Mouse (Mus musculus) limb, embryonic 15.5 days (tissue): ENCODE measurements around the gene Glra1. TPM values are rescaled to one million over a fixed set of nuclear protein-coding genes. Genes with fewer than 3 reads are reported as not detected.
A peak's percentile ranks its signal among the peaks of the same experiment; 100 is the strongest.
"Not testable (repeated sequence)": the region's sequence is repeated elsewhere in the genome, so short reads cannot be mapped to it uniquely, and the experiment has no call there.

Source experiments
- ATAC-seq: fragments of 200-750 bp; cut with Nextera tagmentation; 2 replicates; pipeline ENCODE4 v1.8.0; 2017; ENCODE audit warnings: low read depth, moderate TSS enrichment; ENCODE audit not compliant: insufficient number of reproducible peaks, low FRiP score, low TSS enrichment
- H3K27ac ChIP-seq: fragments of 300-500 bp; sonication (generic); 2 replicates; pipeline ENCODE4 v1.5.1; 2015; ENCODE audit warnings: moderate library complexity, mild to moderate bottlenecking, inconsistent platforms
- H3K27me3 ChIP-seq: fragments of 300-500 bp; sonication (generic); 2 replicates; pipeline ENCODE4 v1.6.1; 2015; ENCODE audit warnings: inconsistent platforms
- H3K36me3 ChIP-seq: fragments of 300-500 bp; sonication (generic); 2 replicates; pipeline ENCODE4 v1.6.1; 2015; ENCODE audit warnings: inconsistent platforms
- H3K4me1 ChIP-seq: fragments of 300-500 bp; sonication (generic); 2 replicates; pipeline ENCODE4 v1.6.1; 2015; ENCODE audit warnings: inconsistent platforms
- H3K4me2 ChIP-seq: fragments of 300-500 bp; sonication (generic); 2 replicates; pipeline ENCODE4 v1.6.1; 2015; ENCODE audit warnings: mild to moderate bottlenecking, inconsistent platforms
- H3K4me3 ChIP-seq: fragments of 300-500 bp; sonication (generic); 2 replicates; pipeline ENCODE4 v1.5.1; 2015; ENCODE audit warnings: mild to moderate bottlenecking, inconsistent platforms
- H3K9ac ChIP-seq: fragments of 300-500 bp; sonication (generic); 2 replicates; pipeline ENCODE4 v1.6.1; 2015; ENCODE audit warnings: inconsistent platforms
- H3K9me3 ChIP-seq: fragments of 300-500 bp; sonication (generic); 2 replicates; pipeline ENCODE4 v1.6.1; 2016; ENCODE audit warnings: inconsistent platforms
- WGBS: fragments of 180-500 bp; shearing (Covaris S2); methylation state at CpG from one replicate; pipeline ENCODE4 v1.1.7; 2015; 5-methylcytosine and 5-hydroxymethylcytosine counted together
- polyA plus RNA-seq: library from polyadenylated mRNA; unstranded; fragments of >200 nt; fragmentation: Nextera tagmentation; extraction: Ambion mirVana; gene quantifications from 2 replicates; pipeline ENCODE4 v1.2.1, GENCODE M21; 2015

Gene Glra1
- 0.12 TPM in 1 of 2 replicates, not detected in the other for polyA plus RNA-seq

- under 1% methylated on average over 35 of the region's 36 CpGs for WGBS
- Histone ChIP-seq H3K4me3 (no peak within 1 kb of the TSS), H3K27ac (no peak within 1 kb of the TSS), H3K4me1 (0 out of 2 replicates have a peak, but pooled peaks cover 4% of the 10 kb centered on the region), H3K27me3 (peaks cover 24% of the 10 kb centered on the region), H3K9me3 (no peaks in the 10 kb centered on the region), H3K9ac (no peak within 1 kb of the TSS), H3K36me3 (no peaks in the 10 kb centered on the region), H3K4me2 (no peak within 1 kb of the TSS)
- ATAC-seq, result 0 out of 2 replicates have a peak, but pooled peaks have one; percentile 48
Observed at GRCm38 (mm10) chr11:55607808-55608523, at the start of gene Glra1. Gene Glra1, minus strand, starts transcription at chr11:55608198.

- H3K27ac ChIP-seq, result no peak overlapping the region
- H3K4me1 ChIP-seq, result no peaks in the 10 kb centered on the region
- no peaks in the 10 kb centered on the region for H3K27me3 ChIP-seq
- ATAC-seq, result no peak
- no peak overlapping the region for H3K4me3 ChIP-seq
- H3K4me2 ChIP-seq, result no peak overlapping the region
- 45% methylated on average over 4 of the region's 4 CpGs for WGBS
- H3K9me3 ChIP-seq, result no peaks in the 10 kb centered on the region
- no peaks in the 10 kb centered on the region for H3K36me3 ChIP-seq
- no peak overlapping the region for H3K9ac ChIP-seq
Observed at GRCm38 (mm10) chr11:55636961-55637360, 29.0 kb upstream of the Glra1 start.

- H3K9ac ChIP-seq, result no peak overlapping the region
- no peak overlapping the region for H3K4me2 ChIP-seq
- no peaks in the 10 kb centered on the region for H3K4me1 ChIP-seq
- H3K9me3 ChIP-seq, result no peaks in the 10 kb centered on the region
- no peak overlapping the region for H3K4me3 ChIP-seq
- ATAC-seq, result no peak
- H3K27me3 ChIP-seq, result no peaks in the 10 kb centered on the region
- no peak overlapping the region for H3K27ac ChIP-seq
- no peaks in the 10 kb centered on the region for H3K36me3 ChIP-seq
Observed at GRCm38 (mm10) chr11:55633901-55634300, 25.9 kb upstream of the Glra1 start.

GRCm38 (mm10) chr11:55614631-55615030, 6.6 kb upstream of the Glra1 start:
- not testable (repeated sequence) for H3K9ac ChIP-seq, H3K27ac ChIP-seq, ATAC-seq, H3K4me3 ChIP-seq, H3K36me3 ChIP-seq, H3K4me1 ChIP-seq, H3K9me3 ChIP-seq, H3K27me3 ChIP-seq, H3K4me2 ChIP-seq
- WGBS, result 62% methylated on average over 8 of the region's 8 CpGs

GRCm38 (mm10) chr11:55608524-55608920, 524 bp upstream of the Glra1 start:
- Histone ChIP-seq H3K4me1 (0 out of 2 replicates have a peak, but pooled peaks cover 4% of the 10 kb centered on the region), H3K27me3 (peaks cover 24% of the 10 kb centered on the region), H3K27ac (no peak overlapping the region), H3K36me3 (no peaks in the 10 kb centered on the region), H3K4me2 (no peak overlapping the region), H3K9me3 (no peaks in the 10 kb centered on the region), H3K4me3 (no peak overlapping the region), H3K9ac (no peak overlapping the region)
- no peak for ATAC-seq
- WGBS, result 5% methylated on average over 12 of the region's 12 CpGs

GRCm38 (mm10) chr11:55607066-55607807, 761 bp downstream of the Glra1 start:
- H3K4me2 ChIP-seq, result no peak overlapping the region
- H3K36me3 ChIP-seq, result no peaks in the 10 kb centered on the region
- no peak overlapping the region for H3K9ac ChIP-seq
- 0 out of 2 replicates have a peak, but pooled peaks cover 4% of the 10 kb centered on the region for H3K4me1 ChIP-seq
- no peaks in the 10 kb centered on the region for H3K9me3 ChIP-seq
- ATAC-seq, result no peak
- peaks cover 24% of the 10 kb centered on the region for H3K27me3 ChIP-seq
- 5% methylated on average over 26 of the region's 26 CpGs for WGBS
- H3K27ac ChIP-seq, result no peak overlapping the region
- H3K4me3 ChIP-seq, result no peak overlapping the region

GRCm38 (mm10) chr11:55601447-55602065, 6.4 kb downstream of the Glra1 start:
- no peak overlapping the region for H3K4me2 ChIP-seq
- H3K4me1 ChIP-seq, result no peaks in the 10 kb centered on the region
- H3K9ac ChIP-seq, result no peak overlapping the region
- no peak overlapping the region for H3K4me3 ChIP-seq
- WGBS, result 16% methylated on average over 11 of the region's 11 CpGs
- H3K36me3 ChIP-seq, result no peaks in the 10 kb centered on the region
- H3K27me3 ChIP-seq, result no peaks in the 10 kb centered on the region
- H3K27ac ChIP-seq, result no peak overlapping the region
- H3K9me3 ChIP-seq, result no peaks in the 10 kb centered on the region
- no peak for ATAC-seq

GRCm38 (mm10) chr11:55595726-55596125, 12.3 kb downstream of the Glra1 start:
- no peaks in the 10 kb centered on the region for H3K9me3 ChIP-seq
- no peak overlapping the region for H3K9ac ChIP-seq
- H3K4me3 ChIP-seq, result no peak overlapping the region
- H3K27me3 ChIP-seq, result no peaks in the 10 kb centered on the region
- H3K27ac ChIP-seq, result no peak overlapping the region
- ATAC-seq, result no peak
- no peaks in the 10 kb centered on the region for H3K36me3 ChIP-seq
- no peak overlapping the region for H3K4me2 ChIP-seq
- 90% methylated on average over 1 of the region's 1 CpGs for WGBS
- no peaks in the 10 kb centered on the region for H3K4me1 ChIP-seq

GRCm38 (mm10) chr11:55594411-55594810, 13.6 kb downstream of the Glra1 start:
- 81% methylated on average over 3 of the region's 3 CpGs for WGBS
- H3K4me2 ChIP-seq, result no peak overlapping the region
- no peak for ATAC-seq
- H3K27me3 ChIP-seq, result no peaks in the 10 kb centered on the region
- no peak overlapping the region for H3K9ac ChIP-seq
- no peak overlapping the region for H3K4me3 ChIP-seq
- no peaks in the 10 kb centered on the region for H3K9me3 ChIP-seq
- H3K27ac ChIP-seq, result no peak overlapping the region
- H3K36me3 ChIP-seq, result no peaks in the 10 kb centered on the region
- H3K4me1 ChIP-seq, result no peaks in the 10 kb centered on the region

GRCm38 (mm10) chr11:55591194-55591593, 16.8 kb downstream of the Glra1 start:
- H3K27me3 ChIP-seq, result no peaks in the 10 kb centered on the region
- no peak overlapping the region for H3K4me2 ChIP-seq
- no peaks in the 10 kb centered on the region for H3K4me1 ChIP-seq
- no peak overlapping the region for H3K27ac ChIP-seq
- H3K36me3 ChIP-seq, result no peaks in the 10 kb centered on the region
- no peak overlapping the region for H3K4me3 ChIP-seq
- no peak overlapping the region for H3K9ac ChIP-seq
- WGBS, result 49% methylated on average over 2 of the region's 2 CpGs
- H3K9me3 ChIP-seq, result no peaks in the 10 kb centered on the region
- no peak for ATAC-seq

- H3K4me2 ChIP-seq, result no peak overlapping the region
- WGBS, result 77% methylated on average over 9 of the region's 9 CpGs
Observed at GRCm38 (mm10) chr11:55589376-55590167, 18.4 kb downstream of the Glra1 start.

More at GRCm38 (mm10) chr11:55589376-55590167, 18.4 kb downstream of the Glra1 start:
- no peak overlapping the region for H3K4me3 ChIP-seq
- H3K4me1 ChIP-seq, result no peaks in the 10 kb centered on the region
- no peaks in the 10 kb centered on the region for H3K9me3 ChIP-seq
- no peak overlapping the region for H3K27ac ChIP-seq
- no peak for ATAC-seq
- H3K27me3 ChIP-seq, result no peaks in the 10 kb centered on the region
- no peak overlapping the region for H3K9ac ChIP-seq
- no peaks in the 10 kb centered on the region for H3K36me3 ChIP-seq
